Mouse (Mus musculus) urinary bladder, postnatal 4 days (tissue): ENCODE measurements around the gene Tmprss9.
A peak's percentile ranks its signal among the peaks of the same experiment; 100 is the strongest.
"Not testable (repeated sequence)": the region's sequence is repeated elsewhere in the genome, so short reads cannot be mapped to it uniquely, and the experiment has no call there.

Source experiments
- DNase-seq, 2 experiments: peaks; one replicate each; pipeline ENCODE4 v3.0.0; 2021 to 2022; ENCODE audit warnings: low spot score in 2 of 2

The Tmprss9 gene

DNA sequence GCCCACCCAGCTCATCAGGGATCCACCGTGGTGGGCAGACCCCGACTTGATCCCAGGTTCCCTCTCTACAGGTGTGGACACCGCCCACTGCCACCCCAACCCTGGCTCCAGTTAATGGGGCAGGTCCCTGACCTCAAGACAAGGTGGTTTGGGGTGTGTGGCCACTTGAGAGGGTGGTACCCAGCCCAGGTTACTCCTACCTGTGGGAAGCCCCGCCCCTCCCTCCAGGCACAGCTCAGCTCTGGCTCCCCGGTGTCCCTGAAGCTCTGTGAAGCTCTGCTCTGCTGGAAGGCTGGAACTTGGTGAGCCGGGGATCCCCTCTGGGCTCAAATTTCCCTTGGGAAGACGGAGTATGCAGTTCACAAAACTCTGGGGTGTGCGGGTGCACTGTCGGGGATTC lies at the start of gene Tmprss9:
Gene Tmprss9, plus strand, starts transcription at position 268 of the 400 bp plus-strand sequence.
- DNase-seq, result no peak

GRCm38 (mm10) chr10:80821991-80822390 lies 49.7 kb upstream of the Tmprss9 start:
- DNase-seq, result no peak

DNA sequence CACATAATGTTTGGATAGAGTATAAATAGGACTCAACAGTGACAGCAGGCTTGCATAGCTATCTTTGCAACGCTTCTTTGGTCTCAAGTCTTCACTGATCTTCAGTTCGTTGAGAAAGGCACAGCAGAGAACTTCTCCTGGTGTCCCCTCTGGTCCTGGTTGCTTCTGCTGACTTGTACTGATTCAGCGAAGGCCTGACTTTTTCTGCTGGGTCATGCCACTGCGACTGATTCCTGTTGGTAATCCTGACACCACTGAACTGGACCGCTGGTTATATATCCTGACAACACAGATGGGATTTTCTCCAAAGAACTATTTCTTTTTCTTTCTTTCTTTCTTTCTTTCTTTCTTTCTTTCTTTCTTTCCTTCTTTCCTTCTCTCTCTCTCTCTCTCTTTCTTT lies 49.1 kb upstream of the Tmprss9 start:
- DNase-seq, result no peak

- no peak for DNase-seq
Measured at GRCm38 (mm10) chr10:80823316-80823715, 48.3 kb upstream of the Tmprss9 start.

- no peak for DNase-seq
Measured at GRCm38 (mm10) chr10:80823847-80824643, 47.6 kb upstream of the Tmprss9 start.

GRCm38 (mm10) chr10:80824827-80825226 lies 46.8 kb upstream of the Tmprss9 start:
- DNase-seq, result no peak

GRCm38 (mm10) chr10:80826151-80827062 lies 45.2 kb upstream of the Tmprss9 start, which contains the start of gene Oaz1:
Gene Oaz1 (plus strand): TSS chr10:80826656.
- DNase-seq, result peak; percentile 97 to 98

GRCm38 (mm10) chr10:80827063-80827869 lies 44.4 kb upstream of the Tmprss9 start:
- DNase-seq, result no peak

GRCm38 (mm10) chr10:80827870-80828420 lies 43.7 kb upstream of the Tmprss9 start:
- DNase-seq, result no peak

GRCm38 (mm10) chr10:80828587-80828986 lies 43.1 kb upstream of the Tmprss9 start:
- DNase-seq, result not testable (repeated sequence)

DNA sequence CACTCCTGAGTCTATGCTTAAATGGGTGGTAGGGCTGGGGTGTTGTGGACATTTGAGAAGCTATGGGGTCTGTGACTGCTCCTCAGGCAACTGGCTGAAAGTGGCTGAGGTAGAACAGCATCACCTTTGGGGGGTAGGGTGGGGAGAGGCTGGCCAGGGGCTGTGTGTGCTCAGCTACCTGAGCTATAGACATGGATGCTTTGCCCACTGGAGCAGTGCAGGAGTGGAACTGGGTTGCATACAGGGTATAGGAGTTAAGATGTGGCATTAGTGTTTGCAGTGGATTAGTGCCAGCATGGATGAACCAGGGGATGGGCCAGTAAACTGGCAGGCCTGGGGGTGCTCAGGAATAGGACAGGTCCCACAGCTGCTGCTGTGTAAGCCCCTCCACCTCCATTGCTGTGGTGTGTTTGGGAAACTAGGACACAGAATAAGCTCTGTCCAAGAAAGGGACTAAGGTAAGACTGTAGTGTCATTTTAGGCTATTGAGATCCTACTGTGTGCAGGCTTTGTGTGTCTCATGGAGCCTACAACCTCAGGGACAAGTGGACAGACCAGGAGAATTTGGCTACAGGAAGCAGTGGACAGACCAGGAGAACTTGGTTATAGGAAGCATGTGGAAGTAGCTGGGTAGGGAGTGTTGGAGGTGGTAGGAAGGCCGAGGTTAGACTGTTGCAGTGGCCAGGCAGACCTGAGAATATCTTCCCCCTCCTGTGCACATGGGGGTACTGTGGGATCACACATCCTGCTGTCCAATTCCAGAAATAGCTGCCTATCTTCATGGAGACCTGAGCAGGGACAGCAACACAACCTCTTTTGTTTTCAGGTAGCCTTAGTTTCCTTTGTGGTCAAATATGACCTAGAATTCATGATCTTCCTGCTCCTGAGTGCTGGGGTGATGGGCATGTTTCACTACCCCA lies 42.0 kb upstream of the Tmprss9 start:
- no peak for DNase-seq

- DNase-seq, result no peak
Measured at GRCm38 (mm10) chr10:80831136-80831535, 40.5 kb upstream of the Tmprss9 start.

GRCm38 (mm10) chr10:80832818-80833217 lies 38.8 kb upstream of the Tmprss9 start:
- no peak for DNase-seq

GRCm38 (mm10) chr10:80835617-80836016 lies 36.0 kb upstream of the Tmprss9 start:
- no peak for DNase-seq

GRCm38 (mm10) chr10:80836949-80837379 lies 34.7 kb upstream of the Tmprss9 start:
- no peak for DNase-seq

GRCm38 (mm10) chr10:80837827-80838226 lies 33.8 kb upstream of the Tmprss9 start:
- no peak for DNase-seq

DNA sequence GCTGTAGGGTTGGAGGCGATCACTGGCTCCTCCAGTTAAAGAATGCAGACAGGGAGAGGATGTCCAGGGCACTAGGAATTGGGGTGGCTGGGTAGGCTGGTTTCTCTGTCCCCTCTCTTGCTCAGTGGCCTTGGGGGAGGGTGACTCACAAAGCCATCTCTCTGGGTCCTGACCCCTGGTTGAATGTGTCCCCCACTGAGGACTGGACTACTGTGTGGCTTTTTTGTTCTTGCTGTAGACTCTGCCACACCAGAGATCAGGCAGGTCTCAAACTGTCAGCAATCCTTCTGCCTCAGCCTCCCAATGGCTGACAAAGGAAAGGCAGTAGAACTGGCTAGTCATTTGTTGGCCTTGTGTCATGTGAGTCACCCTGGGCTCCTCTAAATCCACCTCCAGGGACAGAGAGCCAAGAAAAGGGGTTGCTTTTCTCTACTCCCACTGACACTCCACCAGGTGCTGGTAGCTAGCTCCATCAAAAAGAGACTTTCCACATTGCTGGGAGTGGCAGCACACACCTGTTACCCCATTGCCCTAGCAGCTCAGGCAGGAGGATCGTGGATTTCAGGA lies 33.2 kb upstream of the Tmprss9 start:
- no peak for DNase-seq

DNA sequence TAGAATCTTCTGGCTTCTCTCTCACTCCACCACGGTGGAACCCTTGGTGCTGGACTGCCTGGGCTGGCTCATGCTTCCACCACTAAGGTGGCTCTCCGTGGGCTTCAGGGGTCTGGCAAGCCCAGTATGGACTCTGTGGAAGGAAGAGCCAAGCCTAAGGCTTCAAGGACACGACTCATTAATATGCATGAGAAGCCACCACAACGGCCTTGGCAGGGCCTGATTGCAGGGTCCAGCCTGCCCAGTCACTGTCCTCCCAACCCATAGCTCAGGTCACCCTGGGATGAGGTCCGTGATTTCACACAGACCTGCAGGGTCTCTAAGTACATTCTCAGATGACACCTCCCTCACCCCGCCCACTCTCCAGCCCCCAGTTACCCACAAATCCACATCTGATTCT lies 31.8 kb upstream of the Tmprss9 start:
- no peak for DNase-seq

DNA sequence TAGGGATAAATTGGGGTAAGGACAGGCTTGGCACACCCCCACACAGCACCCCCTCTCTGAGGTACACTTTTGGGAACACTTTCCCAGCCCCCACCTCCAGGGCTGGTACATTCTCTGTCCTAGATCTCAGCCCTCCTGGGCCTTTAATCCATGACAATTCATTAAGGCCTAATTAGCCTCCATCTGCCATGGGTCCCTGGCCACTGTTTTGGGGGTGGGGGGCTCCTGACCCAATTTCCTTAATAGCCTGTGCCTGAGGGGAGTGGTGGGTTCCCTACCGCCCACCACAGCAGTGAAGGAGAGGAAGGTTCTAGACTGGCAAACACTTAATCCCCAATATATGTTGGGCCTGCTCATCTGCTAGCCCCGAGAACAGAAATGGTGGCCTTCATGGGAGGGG lies 30.0 kb upstream of the Tmprss9 start:
- DNase-seq, result no peak

DNA sequence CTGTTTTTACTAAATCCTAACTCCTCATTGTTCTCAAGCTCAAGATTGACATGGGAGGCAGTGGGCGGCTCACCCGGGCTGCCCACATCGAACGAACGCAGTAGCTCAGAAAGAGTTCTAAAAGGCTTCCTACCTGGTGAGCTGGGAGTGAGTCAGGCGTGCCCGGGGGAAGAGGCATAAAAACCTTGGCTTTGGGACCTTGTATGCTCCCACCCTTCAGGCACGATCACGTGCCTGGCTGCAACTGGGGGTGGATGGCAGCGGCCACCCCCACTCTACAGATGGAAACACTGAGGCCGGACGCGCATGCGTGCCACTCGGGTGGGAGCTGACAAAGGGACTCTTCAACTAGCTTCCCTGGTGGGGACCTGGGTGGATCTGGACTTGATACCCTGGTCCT lies 29.3 kb upstream of the Tmprss9 start:
- DNase-seq, result no peak
